Mouse (Mus musculus) lung, postnatal 0 days (tissue): Measurements from ENCODE around the gene Gm6096. TPM values are rescaled to one million over a fixed set of nuclear protein-coding genes. Genes with fewer than 3 reads are reported as not detected.

Source experiments
- ATAC-seq: fragments of 200-750 bp; cut with Nextera tagmentation; 2 replicates; pipeline ENCODE4 v1.8.0; 2017; ENCODE audit warnings: moderate library complexity
- DNase-seq: peaks from one replicate; pipeline ENCODE4 v3.0.0-alpha.2; 2016; ENCODE audit warnings: low spot score
- H3K27ac ChIP-seq: fragments of 300-500 bp; sonication (generic); 2 replicates; pipeline ENCODE4 v1.5.1; 2014; ENCODE audit warnings: antibody characterized with exemption, mild to moderate bottlenecking, low read length, mixed read lengths
- H3K27me3 ChIP-seq: fragments of 300-500 bp; sonication (generic); replicated peaks from 2 replicates; pipeline ENCODE4 v1.6.1; 2014; ENCODE audit warnings: low read length, mixed read lengths; ENCODE audit not compliant: insufficient read depth
- H3K36me3 ChIP-seq: fragments of 300-500 bp; sonication (generic); 2 replicates; pipeline ENCODE4 v1.6.1; 2014; ENCODE audit warnings: low read length, mixed read lengths; ENCODE audit not compliant: insufficient read depth
- H3K4me1 ChIP-seq: fragments of 300-500 bp; sonication (generic); 2 replicates; pipeline ENCODE4 v1.6.1; 2014; ENCODE audit warnings: antibody characterized with exemption, low read depth, low read length, mixed read lengths; ENCODE audit not compliant: insufficient read depth
- H3K4me2 ChIP-seq: fragments of 300-500 bp; sonication (generic); replicated peaks from 2 replicates; pipeline ENCODE4 v1.6.1; 2014; ENCODE audit warnings: low read depth, mild to moderate bottlenecking, low read length, moderate library complexity, mixed read lengths
- H3K4me3 ChIP-seq: fragments of 300-500 bp; sonication (generic); 2 replicates; pipeline ENCODE4 v1.5.1; 2014; ENCODE audit warnings: low read depth, low read length
- H3K9ac ChIP-seq: fragments of 300-500 bp; sonication (generic); replicated peaks from 2 replicates; pipeline ENCODE4 v1.6.1; 2014; ENCODE audit warnings: low read depth, mild to moderate bottlenecking
- H3K9me3 ChIP-seq: fragments of 300-500 bp; sonication (generic); 2 replicates; pipeline ENCODE4 v1.6.1; 2016; ENCODE audit warnings: low read length, mixed read lengths
- CTCF ChIP-seq: IDR thresholded peaks from 2 replicates; pipeline ENCODE4 v1.5.1; 2016; ENCODE audit warnings: antibody characterized with exemption, mild to moderate bottlenecking
- EP300 ChIP-seq: IDR thresholded peaks from 2 replicates; pipeline ENCODE4 v1.6.1; 2016; ENCODE audit warnings: antibody characterized with exemption, mild to moderate bottlenecking, control low read depth
- WGBS: fragments of 180-500 bp; shearing (Covaris S2); extraction: QIAGEN DNeasy Blood & Tissue Kit; methylation state at CpG from one replicate; pipeline ENCODE4 v1.1.7; 2014; 5-methylcytosine and 5-hydroxymethylcytosine counted together
- polyA plus RNA-seq: library from polyadenylated mRNA; unstranded; fragments of >200 nt; fragmentation: Nextera tagmentation; extraction: Ambion mirVana; gene quantifications from 2 replicates; pipeline ENCODE4 v1.2.1, GENCODE M21; 2015

Gene Gm6096
- polyA plus RNA-seq, 1 experiment from 2014 or later = not detected

GRCm38 (mm10) chr7:34263437-34263836, 12.6 kb downstream of the Gm6096 start:
- Histone ChIP-seq H3K36me3 (peaks cover 9% of the 10 kb centered on the region; the same call in 1 of the 2 replicates), H3K27me3 (no peaks in the 10 kb centered on the region), H3K4me1 (peaks cover 6% of the 10 kb centered on the region; the same call in 1 of the 2 replicates), H3K4me2 (no peak overlapping the region), H3K4me3 (no peak overlapping the region), H3K9ac (no peak overlapping the region), H3K9me3 (no peaks in the 10 kb centered on the region), H3K27ac (no peak overlapping the region)
- TF ChIP-seq EP300 (no peak), CTCF (no peak)
- DNase-seq (no peak), ATAC-seq (no peak)
- WGBS = 95% methylated on average over 5 of the region's 5 CpGs

GRCm38 (mm10) chr7:34265876-34266346, 15.1 kb downstream of the Gm6096 start:
- Histone ChIP-seq H3K4me1 (peaks cover 6% of the 10 kb centered on the region; the same call in 1 of the 2 replicates), H3K4me3 (no peak overlapping the region), H3K36me3 (peaks cover 5% of the 10 kb centered on the region; the same call in 1 of the 2 replicates), H3K27me3 (no peaks in the 10 kb centered on the region), H3K9me3 (no peaks in the 10 kb centered on the region), H3K4me2 (no peak overlapping the region), H3K9ac (no peak overlapping the region), H3K27ac (peak overlapping the region; percentile 72)
- TF ChIP-seq CTCF (peak; percentile 90), EP300 (peak; percentile 63)
- 20% methylated on average over 5 of the region's 5 CpGs for whole genome bisulfite sequencing
- ATAC-seq (peak; percentile 91), DNase-seq (peak; percentile 95)

GRCm38 (mm10) chr7:34266421-34266820, 15.6 kb downstream of the Gm6096 start:
- Histone ChIP-seq H3K4me1 (peaks cover 6% of the 10 kb centered on the region; the same call in 1 of the 2 replicates), H3K9ac (0 out of 2 replicates have a peak overlapping the region, but pooled peaks have one; percentile 29), H3K36me3 (peaks cover 4% of the 10 kb centered on the region; the same call in 1 of the 2 replicates), H3K27ac (peak overlapping the region; percentile 72), H3K9me3 (no peaks in the 10 kb centered on the region), H3K4me2 (no peak overlapping the region), H3K4me3 (no peak overlapping the region), H3K27me3 (no peaks in the 10 kb centered on the region)
- DNase-seq (peak; percentile 20), ATAC-seq (no peak)
- TF ChIP-seq CTCF (no peak), EP300 (no peak)

GRCm38 (mm10) chr7:34268463-34268862, 17.6 kb downstream of the Gm6096 start:
- no peak overlapping the region for H3K9ac ChIP-seq
- DNase-seq (peak; percentile 78), ATAC-seq (peak; percentile 31)
- H3K9me3 ChIP-seq = no peaks in the 10 kb centered on the region
- H3K4me3 ChIP-seq = no peak overlapping the region
- H3K27ac ChIP-seq = peak overlapping the region; percentile 52
- no peaks in the 10 kb centered on the region for H3K36me3 ChIP-seq
- 31% methylated on average over 1 of the region's 1 CpGs for WGBS
- TF ChIP-seq CTCF = no peak
- TF ChIP-seq EP300 = peak; percentile 73
- no peak overlapping the region for H3K4me2 ChIP-seq
- no peaks in the 10 kb centered on the region for H3K27me3 ChIP-seq
- peaks cover 6% of the 10 kb centered on the region; the same call in 1 of the 2 replicates for H3K4me1 ChIP-seq

GRCm38 (mm10) chr7:34272465-34272864, 21.6 kb downstream of the Gm6096 start:
- WGBS = 61% methylated on average over 4 of the region's 4 CpGs

GRCm38 (mm10) chr7:34276066-34276465, 25.2 kb downstream of the Gm6096 start:
- Histone ChIP-seq H3K27ac (no peak overlapping the region), H3K4me2 (no peak overlapping the region), H3K4me1 (no peaks in the 10 kb centered on the region), H3K27me3 (no peaks in the 10 kb centered on the region), H3K36me3 (no peaks in the 10 kb centered on the region; the same call in 1 of the 2 replicates), H3K9me3 (no peaks in the 10 kb centered on the region), H3K4me3 (no peak overlapping the region), H3K9ac (no peak overlapping the region)
- ATAC-seq (no peak), DNase-seq (no peak)
- TF ChIP-seq EP300 = no peak
- 96% methylated on average over 3 of the region's 3 CpGs for WGBS

More at GRCm38 (mm10) chr7:34272465-34272864, 21.6 kb downstream of the Gm6096 start:
- no peaks in the 10 kb centered on the region for H3K36me3 ChIP-seq
- no peak for ATAC-seq
- no peaks in the 10 kb centered on the region for H3K9me3 ChIP-seq
- no peak overlapping the region for H3K4me2 ChIP-seq
- DNase-seq = no peak
- H3K4me1 ChIP-seq = no peaks in the 10 kb centered on the region; the same call in 1 of the 2 replicates
- H3K4me3 ChIP-seq = no peak overlapping the region
- TF ChIP-seq EP300 (no peak), CTCF (no peak)
- H3K27me3 ChIP-seq = no peaks in the 10 kb centered on the region
- no peak overlapping the region for H3K27ac ChIP-seq
- no peak overlapping the region for H3K9ac ChIP-seq
